Mouse (Mus musculus) ES-Bruce4 (cell line): Measurements from ENCODE around the gene Caap1. TPM values are rescaled to one million over a fixed set of nuclear protein-coding genes. Genes with fewer than 3 reads are reported as not detected.

ENCODE experiments used
- H3K27ac ChIP-seq: 2 replicates; pipeline ENCODE4 v1.5.1; 2012; ENCODE audit warnings: low read length, inconsistent platforms; ENCODE audit not compliant: insufficient read depth
- H3K27me3 ChIP-seq: 2 replicates; pipeline ENCODE4 v1.6.1; 2012; ENCODE audit warnings: mild to moderate bottlenecking, low read length, inconsistent platforms; ENCODE audit not compliant: control insufficient read depth, poor library complexity, insufficient read depth, severe bottlenecking
- H3K36me3 ChIP-seq: 2 replicates; pipeline ENCODE4 v1.6.1; 2012; ENCODE audit warnings: inconsistent platforms, mild to moderate bottlenecking, low read length, moderate library complexity; ENCODE audit not compliant: control insufficient read depth, poor library complexity, insufficient read depth, severe bottlenecking
- H3K4me1 ChIP-seq: one replicate; pipeline ENCODE4 v1.8.1; 2011; ENCODE audit warnings: low read length; ENCODE audit not compliant: control insufficient read depth, insufficient read depth
- H3K4me3 ChIP-seq: 2 replicates; pipeline ENCODE4 v1.5.1; 2011; ENCODE audit warnings: low read depth, mild to moderate bottlenecking, low read length
- H3K9ac ChIP-seq: 2 replicates; pipeline ENCODE4 v1.6.1; 2012; ENCODE audit warnings: low read depth, mild to moderate bottlenecking, inconsistent platforms; ENCODE audit not compliant: poor library complexity, severe bottlenecking
- H3K9me3 ChIP-seq: replicated peaks from 2 replicates; pipeline ENCODE4 v1.6.1; 2012; ENCODE audit warnings: mild to moderate bottlenecking, low read length, inconsistent platforms; ENCODE audit not compliant: control insufficient read depth, poor library complexity, insufficient read depth, severe bottlenecking
- CTCF ChIP-seq: IDR thresholded peaks from one replicate; pipeline ENCODE4 v1.8.1; 2011; ENCODE audit warnings: low read depth, low read length
- EP300 ChIP-seq: IDR thresholded peaks from 2 replicates; pipeline ENCODE4 v1.6.1; 2011; ENCODE audit warnings: low read depth, low read length; ENCODE audit not compliant: insufficient read depth
- POLR2A ChIP-seq: IDR thresholded peaks from one replicate; pipeline ENCODE4 v1.8.1; 2011; ENCODE audit warnings: low read length; ENCODE audit not compliant: insufficient read depth
- polyA plus RNA-seq: library from polyadenylated mRNA; stranded (reverse); fragments of >200 nt; gene quantifications from 2 replicates; pipeline ENCODE4 v1.2.4, GENCODE M21; 2011; ENCODE audit warnings: low read depth; ENCODE audit not compliant: missing spikeins, insufficient read depth, insufficient read length

Gene Caap1
- polyA plus RNA-seq, 1 experiment, result 28.8 TPM

GRCm38 (mm10) chr4:94533205-94533604 is 23.4 kb downstream of the Caap1 start:
- H3K36me3 ChIP-seq, result no peaks in the 10 kb centered on the region
- H3K9me3 ChIP-seq, result no peaks in the 10 kb centered on the region
- no peaks in the 10 kb centered on the region for H3K27me3 ChIP-seq
- no peak overlapping the region for H3K4me3 ChIP-seq
- no peak overlapping the region for H3K9ac ChIP-seq
- no peak overlapping the region for H3K27ac ChIP-seq
- no peaks in the 10 kb centered on the region for H3K4me1 ChIP-seq
- TF ChIP-seq POLR2A, result no peak
- no peak for TF ChIP-seq CTCF
- TF ChIP-seq EP300, result no peak

DNA sequence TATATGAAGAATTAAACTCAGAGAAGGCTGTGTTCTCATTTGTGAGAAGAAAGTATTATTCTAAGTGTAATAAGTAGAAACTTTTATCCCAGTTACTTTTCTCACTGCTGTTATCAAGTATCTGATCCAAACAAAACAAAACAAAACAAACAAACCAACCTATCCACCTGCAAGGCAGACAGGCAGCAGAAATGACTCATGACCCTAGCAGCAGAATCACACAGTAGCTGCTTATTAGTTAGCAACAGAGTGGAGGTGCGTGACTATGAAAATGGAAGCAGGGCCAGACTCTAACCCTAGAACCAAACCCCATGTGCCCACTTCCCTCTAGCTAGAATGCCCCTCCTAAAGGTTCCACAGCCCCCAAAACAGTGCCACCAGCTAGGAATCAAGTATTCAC is 27.1 kb downstream of the Caap1 start:
- H3K9me3 ChIP-seq, result no peaks in the 10 kb centered on the region
- no peak for TF ChIP-seq CTCF
- H3K4me1 ChIP-seq, result no peaks in the 10 kb centered on the region
- H3K27ac ChIP-seq, result no peak overlapping the region
- no peak overlapping the region for H3K9ac ChIP-seq
- H3K36me3 ChIP-seq, result no peaks in the 10 kb centered on the region
- H3K4me3 ChIP-seq, result no peak overlapping the region
- H3K27me3 ChIP-seq, result no peaks in the 10 kb centered on the region

DNA sequence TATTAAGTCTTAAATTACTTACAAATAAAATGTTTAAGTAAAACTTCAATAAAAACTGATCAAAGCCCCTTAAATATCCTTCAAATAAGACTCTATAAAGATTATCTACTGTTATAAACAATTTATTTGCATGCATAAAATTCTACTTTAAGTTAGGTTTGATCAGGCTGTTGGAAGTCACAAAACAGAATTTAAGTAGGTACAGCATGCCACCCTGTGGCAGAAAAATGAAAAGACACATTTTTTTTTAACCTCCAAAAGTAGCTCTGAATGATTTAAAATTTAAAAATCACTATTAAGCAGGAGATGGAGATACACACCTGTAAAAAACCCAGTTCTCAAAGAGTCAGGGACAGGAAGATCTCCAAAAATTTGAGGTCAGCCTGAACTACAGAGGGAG is 33.3 kb downstream of the Caap1 start:
- H3K27me3 ChIP-seq, result no peaks in the 10 kb centered on the region
- H3K4me1 ChIP-seq, result no peaks in the 10 kb centered on the region
- no peak overlapping the region for H3K4me3 ChIP-seq
- no peak overlapping the region for H3K9ac ChIP-seq
- no peaks in the 10 kb centered on the region for H3K9me3 ChIP-seq
- no peaks in the 10 kb centered on the region for H3K36me3 ChIP-seq
- no peak overlapping the region for H3K27ac ChIP-seq
- TF ChIP-seq POLR2A, result no peak
- TF ChIP-seq CTCF, result no peak
- no peak for TF ChIP-seq EP300

- Histone ChIP-seq H3K4me1 (no peaks in the 10 kb centered on the region), H3K27me3 (no peaks in the 10 kb centered on the region)
Measured at GRCm38 (mm10) chr4:94517631-94518030, 39.0 kb downstream of the Caap1 start.

DNA sequence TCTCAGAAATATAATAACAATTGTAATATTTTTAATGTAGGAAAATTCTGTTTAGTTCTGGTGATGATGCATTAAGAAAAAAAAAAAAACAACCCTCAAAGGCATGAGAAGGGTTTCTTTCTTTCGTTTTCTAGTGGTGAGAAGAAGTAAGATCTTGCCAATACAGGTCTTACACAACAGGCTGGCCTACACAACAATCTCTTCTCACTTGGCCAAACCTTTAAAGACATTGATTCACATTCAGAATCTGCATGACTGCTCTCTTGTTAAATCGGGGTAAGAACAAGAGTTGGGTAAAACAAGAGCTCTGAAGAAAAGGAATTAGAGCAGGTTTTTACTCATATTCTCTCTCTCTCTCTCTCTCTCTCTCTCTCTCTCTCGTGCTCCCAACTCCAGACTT is 41.2 kb downstream of the Caap1 start:
- TF ChIP-seq CTCF (no peak), EP300 (no peak), POLR2A (no peak)
- no peaks in the 10 kb centered on the region; the same call in 1 of the 2 replicates for H3K36me3 ChIP-seq
- no peak overlapping the region for H3K27ac ChIP-seq
- H3K4me3 ChIP-seq, result no peak overlapping the region
- H3K4me1 ChIP-seq, result no peaks in the 10 kb centered on the region
- no peaks in the 10 kb centered on the region for H3K9me3 ChIP-seq
- H3K27me3 ChIP-seq, result no peaks in the 10 kb centered on the region
- no peak overlapping the region for H3K9ac ChIP-seq

More at GRCm38 (mm10) chr4:94517631-94518030, 39.0 kb downstream of the Caap1 start:
- no peak overlapping the region for H3K9ac ChIP-seq
- H3K36me3 ChIP-seq, result no peaks in the 10 kb centered on the region; the same call in 1 of the 2 replicates
- TF ChIP-seq EP300 (no peak), CTCF (peak; percentile 5)
- no peaks in the 10 kb centered on the region for H3K9me3 ChIP-seq
- no peak overlapping the region for H3K4me3 ChIP-seq
- no peak overlapping the region for H3K27ac ChIP-seq

GRCm38 (mm10) chr4:94476749-94477399 is 79.7 kb downstream of the Caap1 start:
- no peak overlapping the region for H3K27ac ChIP-seq
- no peaks in the 10 kb centered on the region for H3K4me1 ChIP-seq
- no peak overlapping the region for H3K9ac ChIP-seq
- no peaks in the 10 kb centered on the region for H3K27me3 ChIP-seq
- H3K4me3 ChIP-seq, result peak overlapping the region; percentile 45
- H3K9me3 ChIP-seq, result no peaks in the 10 kb centered on the region
- TF ChIP-seq EP300 (no peak), CTCF (no peak), POLR2A (no peak)
- H3K36me3 ChIP-seq, result no peaks in the 10 kb centered on the region
